Mouse (Mus musculus) neural tube, embryonic 12.5 days (tissue): ENCODE data around the gene Il2ra. TPM values are rescaled to one million over a fixed set of nuclear protein-coding genes. Genes with fewer than 3 reads are reported as not detected.

Experiments
- polyA plus RNA-seq: library from polyadenylated mRNA; unstranded; fragments of >200 nt; fragmentation: Nextera tagmentation; extraction: Ambion mirVana; gene quantifications from 2 replicates; pipeline ENCODE4 v1.2.1, GENCODE M21; 2016

Il2ra gene
- polyA plus RNA-seq, 1 experiment from 2014 or later = not detected

Other genes starting within 250 kb of the Il2ra start
- gene Pfkfb3, start 88.7 kb upstream of the Il2ra start, polyA plus RNA-seq = 21.2 and 21.5 TPM in 2 replicates
- 167 and 168 TPM in 2 replicates for gene Rbm17, start 38.7 kb upstream of the Il2ra start, polyA plus RNA-seq
- gene Gm17490, start 16.5 kb upstream of the Il2ra start, polyA plus RNA-seq = not detected in 2 replicates
- gene Il15ra, start 62.5 kb downstream of the Il2ra start, polyA plus RNA-seq = 0.93 and 1.1 TPM in 2 replicates
- gene Fbh1, start 134.8 kb downstream of the Il2ra start, polyA plus RNA-seq = 139 and 150 TPM in 2 replicates
- gene Ankrd16, start 135.1 kb downstream of the Il2ra start, polyA plus RNA-seq = 52.9 and 61.4 TPM in 2 replicates